Mouse (Mus musculus) liver, embryonic 14.5 days (tissue): ENCODE data around the gene Atox1.

Source experiments
- CTCF ChIP-seq: IDR thresholded peaks from 2 replicates; pipeline ENCODE4 v1.5.1; 2016; ENCODE audit warnings: antibody characterized with exemption, low read depth, control low read depth
- EP300 ChIP-seq: IDR thresholded peaks from 2 replicates; pipeline ENCODE4 v1.6.1; 2016; ENCODE audit warnings: antibody characterized with exemption, low read depth

DNA sequence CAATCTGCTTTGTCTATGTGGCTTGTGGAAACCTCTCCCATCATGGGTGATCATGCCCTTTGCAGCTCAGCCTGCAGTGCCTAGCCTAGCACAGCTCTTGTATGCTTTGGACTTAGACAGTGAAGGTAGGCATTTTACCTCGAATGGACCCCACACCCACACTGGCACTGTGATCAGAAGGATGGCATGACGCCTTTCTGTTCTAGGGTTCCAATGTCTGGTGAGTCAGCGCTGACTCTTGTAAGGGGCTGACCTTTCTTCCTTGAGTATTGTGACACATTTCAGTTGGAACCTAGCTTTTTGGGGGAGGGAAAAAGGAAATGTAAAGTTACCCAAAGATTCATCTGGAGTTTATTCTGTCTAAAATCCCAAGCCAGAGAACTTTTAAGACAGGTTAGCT lies 44.4 kb upstream of the Atox1 start:
- TF ChIP-seq EP300: no peak
- no peak for TF ChIP-seq CTCF
